ENCODE assay signal across 8 mouse cellular contexts in the genomic region with DNA sequence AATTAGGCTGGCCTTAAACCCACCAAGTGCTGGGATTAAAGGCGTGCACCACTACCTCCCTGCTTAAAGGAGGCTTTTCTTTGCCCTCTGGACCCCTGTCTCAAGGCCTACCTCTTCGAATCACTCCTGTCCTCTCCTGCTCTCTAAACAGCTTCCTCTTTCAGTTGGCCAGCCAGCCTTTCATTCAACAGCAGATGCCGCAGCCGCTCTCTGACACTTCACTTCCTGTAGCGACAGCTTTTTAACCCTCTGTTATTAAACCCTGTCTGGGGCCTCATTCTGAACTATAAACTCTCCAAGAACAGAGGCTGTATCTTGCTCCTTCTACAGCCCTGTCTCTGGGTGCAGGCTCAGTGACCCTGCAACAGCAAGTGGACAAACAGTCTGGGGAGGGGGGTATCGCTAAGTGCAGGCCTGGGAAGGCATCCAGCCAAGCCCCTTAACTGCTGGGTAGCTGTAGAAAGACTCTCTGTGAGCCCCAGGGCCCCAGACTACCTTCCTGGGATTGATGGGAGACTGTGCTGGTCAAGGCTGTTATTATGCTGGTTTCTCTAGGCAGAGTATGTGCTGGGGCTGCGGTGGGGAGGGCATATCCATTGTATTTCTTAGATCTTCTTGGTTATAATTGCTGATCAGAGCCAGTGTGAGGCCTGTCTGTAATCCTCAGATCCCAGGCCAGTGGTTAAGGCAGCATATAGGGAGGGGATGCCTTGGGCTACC. TPM values are rescaled to one million over a fixed set of nuclear protein-coding genes. Genes with fewer than 3 reads are reported as not detected.
DNase-seq lines count a peak whose midpoint lies in the region; ATAC-seq and TF ChIP-seq lines count a peak whose summit lies in the region.
"Had no signal": no experiment of that assay in that cellular context is flagged by ENCODE, and none has a peak within 500 bp of the region (broad histone marks: within the 10 kb centered on the region; RNA-seq: fewer than 3 reads in every experiment).

No protein-coding gene starts in this region.

- H3K27me3 ChIP-seq in MEL (ENCODE audit: control insufficient read depth in 1 of 2, insufficient read depth in 2 of 2, low read length in 2 of 2) = no peaks in the 10 kb centered on the region
- H3K27me3 ChIP-seq in embryonic facial prominence, embryonic 10.5 days (replicated peaks; ENCODE audit: low read depth, poor library complexity, severe bottlenecking) = no peaks in the 10 kb centered on the region
- H3K27me3 ChIP-seq in hindbrain, embryonic 11.5 days (ENCODE audit: control insufficient read depth, insufficient read depth, low read length) = no peaks in the 10 kb centered on the region
- H3K27me3 ChIP-seq in limb, embryonic 13.5 days = no peaks in the 10 kb centered on the region
- no peaks in the 10 kb centered on the region for H3K27me3 ChIP-seq in midbrain, embryonic 16.5 days (ENCODE audit: control insufficient read depth, insufficient read depth, low read depth, low read length)

- H3K4me1 ChIP-seq in MEL (ENCODE audit: control insufficient read depth in 1 of 2, insufficient read depth in 2 of 2, low read length in 2 of 2) = peaks cover 0 to 3% of the 10 kb centered on the region in 2 experiments; a peak in 1 of 4 replicates
- peaks cover 26% of the 10 kb centered on the region for H3K4me1 ChIP-seq in embryonic facial prominence, embryonic 10.5 days
- no peaks in the 10 kb centered on the region for H3K4me1 ChIP-seq in hindbrain, embryonic 11.5 days (replicated peaks; ENCODE audit: control insufficient read depth, insufficient read depth, low read length)
- peaks cover 23% of the 10 kb centered on the region for H3K4me1 ChIP-seq in limb, embryonic 13.5 days
- no peaks in the 10 kb centered on the region for H3K4me1 ChIP-seq in midbrain, embryonic 16.5 days (ENCODE audit: control insufficient read depth, insufficient read depth, low read length)

- H3K9me3 ChIP-seq in MEL (replicated peaks; ENCODE audit: insufficient read depth, low read length) = no peaks in the 10 kb centered on the region
- no peaks in the 10 kb centered on the region for H3K9me3 ChIP-seq in embryonic facial prominence, embryonic 10.5 days
- H3K9me3 ChIP-seq in hindbrain, embryonic 11.5 days (ENCODE audit: control insufficient read depth, low read length) = no peaks in the 10 kb centered on the region
- H3K9me3 ChIP-seq in limb, embryonic 13.5 days = no peaks in the 10 kb centered on the region
- H3K9me3 ChIP-seq in midbrain, embryonic 16.5 days (replicated peaks; ENCODE audit: control insufficient read depth, low read length, poor library complexity, severe bottlenecking) = no peaks in the 10 kb centered on the region

- no peak overlapping the region for H3K4me2 ChIP-seq in hindbrain, embryonic 11.5 days (replicated peaks; ENCODE audit: low read depth, low read length)
- peak overlapping the region; percentile 7; the same call in 1 of the 2 replicates for H3K4me2 ChIP-seq in limb, embryonic 13.5 days (replicated peaks)
- no peak overlapping the region for H3K4me2 ChIP-seq in midbrain, embryonic 16.5 days (ENCODE audit: low read length)

- no peak overlapping the region for H3K27ac ChIP-seq in MEL (ENCODE audit: control insufficient read depth, low read depth, low read length)
- peak overlapping the region; percentile 73 for H3K27ac ChIP-seq in embryonic facial prominence, embryonic 10.5 days (replicated peaks)
- H3K27ac ChIP-seq in hindbrain, embryonic 11.5 days (ENCODE audit: low read depth, low read length) = no peak overlapping the region; the same call in 1 of the 2 replicates
- H3K27ac ChIP-seq in limb, embryonic 13.5 days = peak overlapping the region; percentile 40; the same call in 1 of the 2 replicates
- peak overlapping the region; percentile 47; the same call in 1 of the 2 replicates for H3K27ac ChIP-seq in midbrain, embryonic 16.5 days (ENCODE audit: low read length)

- TF ChIP-seq POLR2A in MEL (IDR thresholded peaks at IDR 0.05; ENCODE audit: control insufficient read depth in 1 of 2, insufficient read depth in 1 of 2, low read depth in 1 of 2, low read length in 2 of 2, poor library complexity in 1 of 2) = no peak

- H3K4me3 ChIP-seq in MEL (ENCODE audit: control insufficient read depth in 1 of 2, insufficient read depth in 1 of 2, low read depth in 2 of 2, low read length in 2 of 2) = no peak overlapping the region
- H3K4me3 ChIP-seq in embryonic facial prominence, embryonic 10.5 days = no peak overlapping the region
- no peak overlapping the region for H3K4me3 ChIP-seq in hindbrain, embryonic 11.5 days (ENCODE audit: low read depth, low read length)
- H3K4me3 ChIP-seq in limb, embryonic 13.5 days = no peak overlapping the region
- H3K4me3 ChIP-seq in midbrain, embryonic 16.5 days (ENCODE audit: low read depth, low read length) = no peak overlapping the region
- H3K4me3 ChIP-seq: erythroblast, embryonic 14.5 days had no signal

- H3K79me2 ChIP-seq in MEL (ENCODE audit: control insufficient read depth, insufficient read depth, low read length, poor library complexity) = no peaks in the 10 kb centered on the region

- whole genome bisulfite sequencing in embryonic facial prominence, embryonic 10.5 days = 36% methylated on average over 7 of the region's 7 CpGs
- 64% methylated on average over 7 of the region's 7 CpGs for WGBS in hindbrain, embryonic 11.5 days
- 23% methylated on average over 7 of the region's 7 CpGs for WGBS in limb, embryonic 13.5 days
- 67% methylated on average over 7 of the region's 7 CpGs for WGBS in midbrain, embryonic 16.5 days

- TF ChIP-seq EP300 in MEL (IDR thresholded peaks at IDR 0.05; ENCODE audit: low read depth in 1 of 2, low read length in 2 of 2) = no peak

- no peak for TF ChIP-seq CTCF in MEL (IDR thresholded peaks at IDR 0.05 in 2 of 3, conservative IDR thresholded peaks at IDR 0.05 in 1 of 3; ENCODE audit: control insufficient read depth in 1 of 3, insufficient read depth in 1 of 3, low read depth in 2 of 3, low read length in 3 of 3, poor library complexity in 1 of 3, severe bottlenecking in 1 of 3)

- no peaks in the 10 kb centered on the region for H3K36me3 ChIP-seq in MEL (ENCODE audit: control insufficient read depth in 1 of 2, insufficient read depth in 2 of 2, low read length in 2 of 2)
- H3K36me3 ChIP-seq in embryonic facial prominence, embryonic 10.5 days (replicated peaks) = peaks cover 46% of the 10 kb centered on the region
- H3K36me3 ChIP-seq in hindbrain, embryonic 11.5 days (ENCODE audit: control insufficient read depth, insufficient read depth, low read length) = no peaks in the 10 kb centered on the region
- H3K36me3 ChIP-seq in limb, embryonic 13.5 days = peaks cover 32% of the 10 kb centered on the region
- H3K36me3 ChIP-seq in midbrain, embryonic 16.5 days (ENCODE audit: control insufficient read depth, insufficient read depth, low read length) = no peaks in the 10 kb centered on the region; the same call in 1 of the 2 replicates

- ATAC-seq in hindbrain, embryonic 11.5 days (ENCODE audit: low FRiP score) = no peak
- no peak for ATAC-seq in limb, embryonic 13.5 days (ENCODE audit: low FRiP score, low read depth)
- ATAC-seq in midbrain, embryonic 16.5 days = 0 out of 2 replicates have a peak, but pooled peaks have one; percentile 39

- peak; percentile 37 for DNase-seq in MEL (ENCODE audit: low read depth, low spot score)
- DNase-seq in embryonic facial prominence, embryonic 10.5 days (ENCODE audit: low spot score) = peak; percentile 42
- DNase-seq in hindbrain, embryonic 11.5 days (ENCODE audit: low spot score) = peak; percentile 27
- DNase-seq in thymus, postnatal 4 days = peak; percentile 76
- no peak for DNase-seq in layer of hippocampus, adult 8-10 months (ENCODE audit: low spot score in 2 of 2)

- H3K9ac ChIP-seq in MEL (ENCODE audit: control insufficient read depth, low read depth, low read length, poor library complexity, severe bottlenecking) = no peak overlapping the region
- no peak overlapping the region for H3K9ac ChIP-seq in hindbrain, embryonic 11.5 days (ENCODE audit: low read depth, low read length)
- H3K9ac ChIP-seq in limb, embryonic 13.5 days = no peak overlapping the region
- H3K9ac ChIP-seq in midbrain, embryonic 16.5 days (ENCODE audit: low read depth, low read length) = no peak overlapping the region

- no peak for TF ChIP-seq RAD21 in MEL (IDR thresholded peaks at IDR 0.05; ENCODE audit: low read depth, low read length)

TF ChIP-seq in MEL, 35 proteins besides CTCF, POLR2A, EP300 and RAD21 (continues in another document):
- TF ChIP-seq POLR2AphosphoS5 (IDR thresholded peaks at IDR 0.05; ENCODE audit: borderline replicate concordance, low read depth, low read length) (no peak), GATA1 (IDR thresholded peaks at IDR 0.05; ENCODE audit: low read depth, low read length) (no peak), MAFK (IDR thresholded peaks at IDR 0.05; ENCODE audit: borderline replicate concordance, low read depth, low read length) (no peak), TBP (IDR thresholded peaks at IDR 0.05; ENCODE audit: low read depth, low read length) (no peak), NELFE (IDR thresholded peaks at IDR 0.05; ENCODE audit: low read depth, low read length) (no peak), GABPA (IDR thresholded peaks at IDR 0.05; ENCODE audit: low read depth, low read length) (no peak), E2F4 (IDR thresholded peaks at IDR 0.05; ENCODE audit: borderline replicate concordance, low read depth, low read length) (no peak)

RNA-seq across cellular contexts. Expression of gene Pstpip1, which starts 13.7 kb away (rescaled TPM):
- total RNA-seq in MEL (2012; rRNA removed) = 0.04 TPM in 1 of 2 replicates, not detected in the other
- polyA plus RNA-seq in MEL (2012; ENCODE audit: insufficient read depth in 1 of 2, insufficient read length in 2 of 2, low read depth in 1 of 2, low replicate concordance in 2 of 2, missing spikeins in 1 of 2) = under 1 TPM in 1 of 2 experiments, not detected in 1; 0.22 TPM
- 0.49 and 1.00 TPM in 2 replicates for polyA plus RNA-seq in embryonic facial prominence, embryonic 10.5 days (2016; fragmentation: Nextera tagmentation; extraction: Ambion mirVana)
- 0.19 and 0.45 TPM in 2 replicates for polyA plus RNA-seq in hindbrain, embryonic 11.5 days (2014; fragmentation: Nextera tagmentation; extraction: Ambion mirVana)
- 1.3 and 1.4 TPM in 2 replicates for polyA plus RNA-seq in limb, embryonic 13.5 days (2015; fragmentation: Nextera tagmentation; extraction: Ambion mirVana)
- 0.34 and 0.50 TPM in 2 replicates for polyA plus RNA-seq in midbrain, embryonic 16.5 days (2015; fragmentation: Nextera tagmentation; extraction: Ambion mirVana)
- 1 to 10 TPM; 2.0 to 4.2 (median 3.0) TPM for total RNA-seq in layer of hippocampus, adult 8-10 months (2022)

RNA-seq across cellular contexts. Expression of gene Rcn2, which starts 34.4 kb away (rescaled TPM):
- 22.7 and 28.6 TPM in 2 replicates for total RNA-seq in MEL (2012; rRNA removed)
- 10 to 100 TPM in 1 of 2 experiments, not detected in 1; 16.9 TPM for polyA plus RNA-seq in MEL (2012; ENCODE audit: insufficient read depth in 1 of 2, insufficient read length in 2 of 2, low read depth in 1 of 2, low replicate concordance in 2 of 2, missing spikeins in 1 of 2)
- 275 and 285 TPM in 2 replicates for polyA plus RNA-seq in embryonic facial prominence, embryonic 10.5 days (2016; fragmentation: Nextera tagmentation; extraction: Ambion mirVana)
- polyA plus RNA-seq in hindbrain, embryonic 11.5 days (2014; fragmentation: Nextera tagmentation; extraction: Ambion mirVana) = 387 and 392 TPM in 2 replicates
- 320 and 334 TPM in 2 replicates for polyA plus RNA-seq in limb, embryonic 13.5 days (2015; fragmentation: Nextera tagmentation; extraction: Ambion mirVana)
- polyA plus RNA-seq in midbrain, embryonic 16.5 days (2015; fragmentation: Nextera tagmentation; extraction: Ambion mirVana) = 292 and 305 TPM in 2 replicates
- 100 to 1,000 TPM in 1 of 4 experiments, 10 to 100 TPM in 3; 96.9 to 102 (median 98.8) TPM for total RNA-seq in layer of hippocampus, adult 8-10 months (2022)

Comparison
In these comparisons a context has a peak if more than half of its experiments do, and no peak if none do; other contexts are left out.
1. DNase-seq: peak in MEL (single experiment), embryonic facial prominence, embryonic 10.5 days (single experiment), hindbrain, embryonic 11.5 days (single experiment) and thymus, postnatal 4 days (single experiment); none in layer of hippocampus, adult 8-10 months (0 of 2).
2. H3K27ac ChIP-seq: peak in embryonic facial prominence, embryonic 10.5 days (single experiment), limb, embryonic 13.5 days (single experiment) and midbrain, embryonic 16.5 days (single experiment); none in MEL (single experiment) and hindbrain, embryonic 11.5 days (single experiment).
3. RNA of gene Rcn2, which starts 34.4 kb away (polyA plus RNA-seq): 387 to 392 TPM in hindbrain, embryonic 11.5 days, 320 to 334 TPM in limb, embryonic 13.5 days, 292 to 305 TPM in midbrain, embryonic 16.5 days and 275 to 285 TPM in embryonic facial prominence, embryonic 10.5 days; 16.9 TPM in MEL; every median in the first group is over 10 times any median in the second.